Mouse (Mus musculus) hindbrain, embryonic 12.5 days (tissue): ENCODE measurements around the gene Olfr1412. TPM values are rescaled to one million over a fixed set of nuclear protein-coding genes. Genes with fewer than 3 reads are reported as not detected.
A peak's percentile ranks its signal among the peaks of the same experiment; 100 is the strongest.

Source experiments
- ATAC-seq: fragments of 200-750 bp; cut with Nextera tagmentation; 2 replicates; pipeline ENCODE4 v1.8.0; 2017; ENCODE audit warnings: moderate TSS enrichment; ENCODE audit not compliant: low FRiP score
- H3K27ac ChIP-seq: fragments of 300-500 bp; sonication (generic); 2 replicates; pipeline ENCODE4 v1.5.1; 2016; ENCODE audit warnings: mild to moderate bottlenecking
- H3K27me3 ChIP-seq: fragments of 300-500 bp; sonication (generic); 2 replicates; pipeline ENCODE4 v1.6.1; 2016; ENCODE audit warnings: mild to moderate bottlenecking
- H3K36me3 ChIP-seq: fragments of 300-500 bp; sonication (generic); 2 replicates; pipeline ENCODE4 v1.6.1; 2016; ENCODE audit warnings: mild to moderate bottlenecking
- H3K4me1 ChIP-seq: fragments of 300-500 bp; sonication (generic); 2 replicates; pipeline ENCODE4 v1.6.1; 2016
- H3K4me2 ChIP-seq: fragments of 300-500 bp; sonication (generic); replicated peaks from 2 replicates; pipeline ENCODE4 v1.6.1; 2016; ENCODE audit warnings: mild to moderate bottlenecking
- H3K4me3 ChIP-seq: fragments of 300-500 bp; sonication (generic); 2 replicates; pipeline ENCODE4 v1.5.1; 2016; ENCODE audit warnings: mild to moderate bottlenecking
- H3K9ac ChIP-seq: fragments of 300-500 bp; sonication (generic); 2 replicates; pipeline ENCODE4 v1.6.1; 2016; ENCODE audit warnings: mild to moderate bottlenecking, moderate library complexity
- H3K9me3 ChIP-seq: fragments of 300-500 bp; sonication (generic); replicated peaks from 2 replicates; pipeline ENCODE4 v1.6.1; 2016; ENCODE audit warnings: mild to moderate bottlenecking
- WGBS: fragments of 180-500 bp; shearing (Covaris S2); methylation state at CpG from one replicate; pipeline ENCODE4 v1.1.7; 2016; 5-methylcytosine and 5-hydroxymethylcytosine counted together
- polyA plus RNA-seq: library from polyadenylated mRNA; unstranded; fragments of >200 nt; fragmentation: Nextera tagmentation; extraction: Ambion mirVana; gene quantifications from 2 replicates; pipeline ENCODE4 v1.2.1, GENCODE M21; 2016

Olfr1412 gene
- polyA plus RNA-seq, 1 experiment from 2014 or later: not detected

DNA sequence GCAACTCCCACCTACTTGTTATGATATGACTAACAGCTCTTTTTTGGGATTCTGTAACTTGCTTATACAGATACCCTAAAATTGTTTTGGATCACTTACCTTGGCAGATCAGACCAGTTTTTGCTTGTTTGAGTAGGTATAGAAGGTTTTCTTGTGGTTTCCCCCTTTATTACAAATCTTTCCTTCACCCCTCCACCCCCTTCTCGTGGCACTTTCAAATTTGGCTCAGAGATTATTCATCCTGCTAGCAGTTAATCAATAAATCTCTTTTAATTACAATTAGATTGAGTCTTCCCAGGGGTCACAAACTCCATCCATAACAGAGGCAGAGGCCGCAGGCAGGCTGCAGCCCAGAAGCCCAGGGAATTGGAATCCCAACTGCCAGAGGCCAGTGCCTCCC is 31.9 kb downstream of the Olfr1412 start, which contains the start of gene Olfr12:
TSS of gene Olfr12 (plus strand) at position 301 of the 400 bp plus-strand sequence.
- H3K4me3 ChIP-seq: no peak within 1 kb of the TSS
- no peaks in the 10 kb centered on the region for H3K36me3 ChIP-seq
- no peaks in the 10 kb centered on the region for H3K9me3 ChIP-seq
- H3K4me2 ChIP-seq: no peak within 1 kb of the TSS
- H3K9ac ChIP-seq: no peak within 1 kb of the TSS
- 0 out of 2 replicates have a peak, but pooled peaks cover under 1% of the 10 kb centered on the region for H3K27me3 ChIP-seq
- no peak within 1 kb of the TSS for H3K27ac ChIP-seq
- no peak for ATAC-seq
- WGBS: 65% methylated on average over 2 of the region's 2 CpGs
- peaks cover 3% of the 10 kb centered on the region; the same call in 1 of the 2 replicates for H3K4me1 ChIP-seq

DNA sequence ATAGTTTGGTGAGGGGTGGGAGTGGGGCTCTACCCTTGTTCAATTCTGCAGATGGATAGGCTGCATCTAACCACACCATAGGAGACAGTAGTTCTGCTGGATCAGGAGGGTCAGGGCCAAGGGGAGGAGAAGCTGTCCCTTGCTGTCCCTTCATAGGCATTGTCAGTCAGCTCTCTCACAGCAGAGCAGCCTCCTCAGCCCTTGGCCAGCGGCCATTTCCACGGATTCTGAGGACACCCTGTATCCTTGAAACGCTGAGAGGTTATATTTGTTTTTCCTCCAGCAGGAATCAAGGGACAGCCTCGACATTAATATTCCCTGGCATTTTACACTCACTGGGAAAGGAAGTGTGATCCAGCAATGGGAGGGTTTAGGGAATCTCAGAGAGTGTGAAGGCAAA is 32.8 kb downstream of the Olfr1412 start:
- 80% methylated on average over 4 of the region's 4 CpGs for WGBS
- no peaks in the 10 kb centered on the region for H3K36me3 ChIP-seq
- H3K27me3 ChIP-seq: no peaks in the 10 kb centered on the region
- no peak overlapping the region for H3K27ac ChIP-seq
- H3K9me3 ChIP-seq: no peaks in the 10 kb centered on the region
- no peak for ATAC-seq
- H3K4me3 ChIP-seq: no peak overlapping the region
- no peak overlapping the region for H3K9ac ChIP-seq
- peaks cover 2% of the 10 kb centered on the region; the same call in 1 of the 2 replicates for H3K4me1 ChIP-seq
- no peak overlapping the region for H3K4me2 ChIP-seq

DNA sequence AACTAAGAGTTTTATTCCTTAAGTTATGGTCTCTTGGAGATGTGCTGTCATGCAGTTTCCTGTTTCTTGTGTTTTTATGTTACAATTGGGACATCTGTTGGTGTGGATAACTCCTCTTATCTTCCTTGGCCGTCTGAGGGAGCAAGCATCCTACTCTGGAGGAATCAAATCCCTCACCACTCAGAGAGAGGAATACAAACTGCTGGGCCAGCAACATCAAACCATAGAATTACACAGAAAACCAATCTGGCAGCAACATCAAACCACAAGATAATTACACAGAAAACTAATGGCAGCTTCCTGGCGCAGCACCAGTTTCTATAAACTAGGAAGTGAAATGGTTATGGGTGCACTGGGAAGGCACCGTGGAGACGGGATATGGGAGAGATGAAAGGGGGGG is 42.6 kb downstream of the Olfr1412 start:
- H3K9ac ChIP-seq: no peak overlapping the region
- no peaks in the 10 kb centered on the region for H3K9me3 ChIP-seq
- no peaks in the 10 kb centered on the region for H3K36me3 ChIP-seq
- 81% methylated on average over 4 of the region's 4 CpGs for WGBS
- ATAC-seq: no peak
- no peaks in the 10 kb centered on the region for H3K4me1 ChIP-seq
- H3K27me3 ChIP-seq: no peaks in the 10 kb centered on the region; the same call in 1 of the 2 replicates
- no peak overlapping the region for H3K4me3 ChIP-seq
- no peak overlapping the region for H3K4me2 ChIP-seq
- no peak overlapping the region for H3K27ac ChIP-seq

DNA sequence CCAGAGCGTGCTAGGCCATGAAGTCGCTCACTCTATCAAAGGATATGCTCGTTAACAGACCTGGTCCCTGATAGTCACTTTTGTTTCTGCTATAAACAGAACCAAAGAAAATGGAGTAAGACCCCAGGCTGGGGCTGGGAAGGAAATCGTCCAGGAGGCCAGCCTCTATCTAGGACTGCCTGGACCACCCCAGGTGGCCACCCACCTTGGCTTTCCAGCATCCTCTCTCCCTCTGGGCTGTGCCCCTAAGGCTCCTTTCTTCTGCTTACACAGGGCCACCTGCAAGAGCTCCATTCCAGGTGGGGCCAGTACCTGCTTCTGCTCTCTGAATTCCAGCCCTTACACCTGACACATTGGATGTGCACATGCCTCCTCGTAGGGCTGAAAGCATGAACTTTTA is 46.6 kb downstream of the Olfr1412 start:
- Histone ChIP-seq H3K36me3 (peaks cover 16% of the 10 kb centered on the region), H3K27me3 (no peaks in the 10 kb centered on the region; the same call in 1 of the 2 replicates), H3K9ac (no peak overlapping the region), H3K4me1 (peaks cover 11% of the 10 kb centered on the region), H3K9me3 (no peaks in the 10 kb centered on the region), H3K27ac (no peak overlapping the region), H3K4me2 (no peak overlapping the region), H3K4me3 (no peak overlapping the region)
- WGBS: 86% methylated on average over 5 of the region's 5 CpGs
- no peak for ATAC-seq

DNA sequence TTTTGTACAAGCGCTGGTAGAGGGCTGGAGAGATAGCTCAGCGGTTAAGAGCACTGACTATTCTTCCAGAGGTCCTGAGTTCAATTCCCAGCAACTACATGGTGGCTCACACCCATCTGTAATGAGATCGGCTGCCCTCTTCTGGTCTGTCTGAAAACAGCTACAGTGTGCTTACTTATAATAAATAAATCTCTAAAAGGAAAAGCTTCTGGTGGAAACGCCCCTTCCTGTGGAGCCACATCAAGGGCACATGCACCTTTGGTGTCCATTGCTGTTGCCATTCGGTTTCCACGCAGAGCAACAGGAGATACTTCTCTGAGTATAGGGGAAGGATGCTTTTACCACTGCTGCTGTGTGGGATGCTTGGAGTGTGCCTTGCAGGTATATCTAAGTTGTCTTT is 47.4 kb downstream of the Olfr1412 start:
- Histone ChIP-seq H3K9me3 (no peaks in the 10 kb centered on the region), H3K27ac (no peak overlapping the region), H3K27me3 (no peaks in the 10 kb centered on the region; the same call in 1 of the 2 replicates), H3K9ac (no peak overlapping the region), H3K4me1 (peaks cover 11% of the 10 kb centered on the region), H3K36me3 (peaks cover 23% of the 10 kb centered on the region), H3K4me3 (no peak overlapping the region), H3K4me2 (no peak overlapping the region)
- WGBS: 69% methylated on average over 6 of the region's 6 CpGs
- ATAC-seq: no peak

DNA sequence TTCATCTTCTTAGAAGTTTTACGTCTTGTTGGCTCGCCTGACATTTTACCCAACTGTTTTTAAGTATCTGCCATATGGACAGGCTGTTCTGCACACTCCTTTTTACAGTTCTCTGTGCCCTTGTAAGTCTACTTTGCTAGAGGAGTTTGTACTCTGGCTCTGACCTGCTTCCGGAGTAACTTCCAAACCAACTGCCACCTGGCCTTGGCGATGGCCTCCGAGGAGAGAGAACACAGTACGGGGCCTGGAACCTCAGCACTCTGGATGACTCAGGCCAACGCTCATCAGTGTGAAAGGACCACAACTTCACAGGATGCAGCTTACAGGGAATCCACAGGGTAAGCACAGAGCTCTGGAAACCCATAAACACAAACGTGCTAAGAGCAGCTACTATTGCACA is 48.1 kb downstream of the Olfr1412 start:
- WGBS: 88% methylated on average over 8 of the region's 8 CpGs
- Histone ChIP-seq H3K4me1 (peaks cover 11% of the 10 kb centered on the region), H3K9ac (no peak overlapping the region), H3K27me3 (no peaks in the 10 kb centered on the region; the same call in 1 of the 2 replicates), H3K4me2 (no peak overlapping the region), H3K36me3 (peaks cover 31% of the 10 kb centered on the region), H3K4me3 (no peak overlapping the region), H3K27ac (no peak overlapping the region), H3K9me3 (no peaks in the 10 kb centered on the region)
- no peak for ATAC-seq

DNA sequence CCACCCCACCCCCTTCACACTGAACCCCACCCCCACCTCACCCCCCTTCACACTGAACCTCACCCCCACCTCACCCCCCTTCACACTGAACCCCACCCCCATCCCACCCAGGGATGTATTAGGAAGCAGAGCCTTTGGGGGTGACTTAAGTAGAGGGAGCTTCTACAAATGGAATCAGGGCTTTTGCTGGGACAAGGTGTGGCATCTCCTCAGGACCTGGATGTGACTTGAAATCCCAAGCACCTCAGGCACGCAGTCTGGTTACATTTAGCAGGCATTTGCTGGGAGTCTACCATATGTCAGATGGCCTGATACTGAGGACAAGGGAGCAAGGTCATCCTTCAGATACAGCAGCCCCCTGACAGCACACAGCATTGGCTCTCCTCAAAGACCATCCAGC is 49.0 kb downstream of the Olfr1412 start:
- Histone ChIP-seq H3K4me1 (peaks cover 11% of the 10 kb centered on the region), H3K4me2 (no peak overlapping the region), H3K27ac (peak overlapping the region; percentile 64; the same call in 1 of the 2 replicates), H3K27me3 (no peaks in the 10 kb centered on the region; the same call in 1 of the 2 replicates), H3K9ac (no peak overlapping the region), H3K4me3 (no peak overlapping the region), H3K9me3 (no peaks in the 10 kb centered on the region), H3K36me3 (peaks cover 36% of the 10 kb centered on the region)
- WGBS: 74% methylated on average over 1 of the region's 1 CpGs
- ATAC-seq: no peak

DNA sequence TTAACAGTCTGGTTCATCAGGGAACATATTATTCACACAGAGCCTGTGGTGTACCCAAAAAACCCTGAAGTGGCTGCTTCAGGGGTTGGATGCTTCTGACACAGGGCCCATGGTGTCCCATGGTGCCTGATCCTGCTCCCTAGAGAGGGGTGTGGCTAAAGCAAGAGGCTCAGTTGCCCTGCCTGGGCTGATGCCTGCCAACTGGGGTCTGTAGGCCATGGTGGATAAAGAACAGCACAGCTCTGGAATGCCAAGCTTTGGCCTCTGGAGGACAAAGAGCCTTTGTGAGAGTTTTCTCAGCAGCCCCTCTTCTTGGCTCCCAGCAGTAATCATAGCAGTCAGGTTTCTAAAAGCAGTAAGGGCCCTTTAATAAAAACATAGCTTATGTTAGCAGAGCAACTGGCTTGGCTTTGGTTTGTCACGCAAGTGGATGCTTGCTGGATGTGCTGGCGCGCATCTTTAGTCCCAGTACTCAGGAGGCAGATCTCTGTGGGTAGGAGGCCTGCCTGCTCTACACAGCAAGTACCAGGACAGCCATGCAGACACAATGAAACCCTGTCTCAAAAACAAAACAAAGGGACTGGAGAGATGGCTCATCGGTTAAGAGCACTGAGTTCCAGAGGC is 49.5 kb downstream of the Olfr1412 start:
- whole genome bisulfite sequencing: 62% methylated on average over 4 of the region's 4 CpGs
- Histone ChIP-seq H3K9me3 (no peaks in the 10 kb centered on the region), H3K4me1 (peaks cover 15% of the 10 kb centered on the region), H3K27ac (peak overlapping the region; percentile 64), H3K9ac (no peak overlapping the region), H3K27me3 (no peaks in the 10 kb centered on the region), H3K4me2 (no peak overlapping the region), H3K36me3 (peaks cover 36% of the 10 kb centered on the region), H3K4me3 (no peak overlapping the region)
- peak; percentile 78 for ATAC-seq

DNA sequence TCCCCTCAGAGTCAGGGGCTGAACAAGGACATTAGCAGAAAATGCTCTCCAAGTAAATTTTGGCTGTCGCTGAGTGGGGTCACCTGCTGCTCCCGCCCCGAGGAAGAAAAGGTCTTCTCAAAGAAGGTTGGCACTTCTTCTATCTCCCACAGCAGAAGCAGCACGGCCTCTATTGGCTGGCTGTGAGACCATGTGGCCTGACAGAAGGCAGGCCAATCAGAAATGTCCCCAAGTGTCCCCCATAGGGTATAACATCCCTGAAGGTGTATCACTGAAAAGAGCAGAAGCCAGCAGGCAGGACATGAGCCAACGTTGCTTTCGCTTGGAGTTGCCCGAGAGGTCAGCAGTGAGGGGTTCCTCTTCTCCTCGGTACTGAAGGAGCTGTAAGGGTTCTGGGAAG is 50.4 kb downstream of the Olfr1412 start:
- H3K27me3 ChIP-seq: no peaks in the 10 kb centered on the region
- peaks cover 24% of the 10 kb centered on the region for H3K4me1 ChIP-seq
- WGBS: 84% methylated on average over 8 of the region's 8 CpGs
- H3K36me3 ChIP-seq: peaks cover 36% of the 10 kb centered on the region
- H3K9ac ChIP-seq: no peak overlapping the region
- H3K9me3 ChIP-seq: no peaks in the 10 kb centered on the region
- no peak for ATAC-seq
- no peak overlapping the region for H3K4me3 ChIP-seq
- H3K27ac ChIP-seq: 0 out of 2 replicates have a peak overlapping the region, but pooled peaks have one; percentile 4
- H3K4me2 ChIP-seq: no peak overlapping the region

DNA sequence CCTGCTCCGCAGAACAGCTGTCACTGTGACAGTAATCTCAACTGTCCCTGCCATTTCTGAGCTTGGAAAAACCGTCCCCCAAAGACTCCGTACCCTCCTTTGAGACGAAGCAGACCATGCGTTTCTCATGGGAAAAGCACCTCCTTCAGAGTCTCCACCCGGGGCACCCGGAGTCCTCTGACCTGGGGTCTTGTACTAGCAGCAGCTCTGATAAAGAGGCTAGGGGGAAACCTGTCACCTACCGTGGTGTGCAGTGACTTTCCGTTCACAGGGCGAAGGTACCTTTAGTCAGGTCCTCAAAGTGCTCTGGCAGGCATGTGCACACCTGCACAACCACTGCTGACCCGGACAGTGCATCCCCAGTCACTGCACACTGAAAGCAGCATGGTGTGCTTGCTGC is 51.1 kb downstream of the Olfr1412 start:
- H3K4me3 ChIP-seq: no peak overlapping the region
- H3K27me3 ChIP-seq: no peaks in the 10 kb centered on the region
- 94% methylated on average over 11 of the region's 11 CpGs for WGBS
- H3K9me3 ChIP-seq: no peaks in the 10 kb centered on the region
- peaks cover 26% of the 10 kb centered on the region for H3K4me1 ChIP-seq
- no peak for ATAC-seq
- no peak overlapping the region for H3K4me2 ChIP-seq
- H3K27ac ChIP-seq: no peak overlapping the region
- H3K9ac ChIP-seq: no peak overlapping the region
- H3K36me3 ChIP-seq: peaks cover 36% of the 10 kb centered on the region

DNA sequence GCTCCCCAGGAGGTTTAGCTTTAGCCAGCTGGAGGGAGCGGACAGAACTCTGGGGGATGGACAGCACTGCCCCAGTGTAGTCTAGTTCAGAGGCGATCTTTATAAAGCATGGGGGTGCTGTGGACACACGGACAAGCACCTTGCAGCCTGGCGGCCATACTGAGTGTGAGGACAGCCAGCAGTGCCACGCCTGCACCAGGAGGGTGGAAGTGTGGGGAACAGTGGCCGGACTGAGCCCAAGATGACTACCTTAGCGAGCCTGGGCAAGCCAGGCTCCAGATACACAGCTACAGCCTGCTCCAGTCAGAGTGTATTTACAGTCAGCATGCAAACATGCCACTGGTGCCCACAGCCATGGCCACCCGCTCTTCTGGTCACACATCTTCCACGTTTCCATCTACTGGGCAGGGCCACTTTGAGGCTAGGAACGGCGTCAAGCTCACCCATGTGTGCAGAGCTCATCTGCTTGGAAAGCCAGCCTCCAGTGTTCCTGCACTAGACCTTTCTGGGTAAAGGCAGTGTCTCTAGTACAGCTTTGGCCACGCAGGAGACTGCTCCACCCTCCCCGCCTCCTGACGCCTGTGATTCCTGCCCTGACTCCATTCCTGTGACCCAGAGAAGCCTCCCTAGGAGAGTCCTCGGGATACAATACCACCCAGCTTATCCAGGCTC is 52.1 kb downstream of the Olfr1412 start:
- Histone ChIP-seq H3K27ac (no peak overlapping the region), H3K4me3 (no peak overlapping the region), H3K9ac (no peak overlapping the region), H3K36me3 (peaks cover 36% of the 10 kb centered on the region), H3K9me3 (no peaks in the 10 kb centered on the region), H3K4me1 (peaks cover 32% of the 10 kb centered on the region), H3K4me2 (no peak overlapping the region), H3K27me3 (no peaks in the 10 kb centered on the region)
- 90% methylated on average over 15 of the region's 15 CpGs for WGBS
- ATAC-seq: no peak

DNA sequence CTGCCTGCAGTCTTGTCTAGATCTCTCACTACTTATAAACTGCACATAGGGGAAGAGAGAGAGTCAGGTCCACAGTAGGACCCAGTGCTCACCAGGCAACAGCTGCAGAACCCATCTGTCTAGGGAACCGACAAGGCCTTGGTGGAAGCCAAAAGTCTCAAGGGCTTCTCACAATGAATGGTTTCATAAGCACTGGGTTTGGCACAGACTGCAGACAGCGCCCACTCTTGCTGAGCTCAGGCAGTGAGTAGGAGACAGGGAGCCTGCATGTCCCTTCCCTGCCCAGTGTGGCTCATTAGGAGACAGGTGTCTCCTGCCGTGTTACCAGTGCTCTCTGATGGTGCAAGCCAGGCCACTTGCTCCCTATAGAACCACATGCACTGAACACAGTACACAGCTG is 52.6 kb downstream of the Olfr1412 start:
- Histone ChIP-seq H3K4me1 (peaks cover 33% of the 10 kb centered on the region), H3K4me2 (no peak overlapping the region), H3K27ac (0 out of 2 replicates have a peak overlapping the region, but pooled peaks have one; percentile 12), H3K27me3 (no peaks in the 10 kb centered on the region), H3K9me3 (no peaks in the 10 kb centered on the region), H3K36me3 (peaks cover 36% of the 10 kb centered on the region), H3K4me3 (no peak overlapping the region), H3K9ac (no peak overlapping the region)
- WGBS: 96% methylated on average over 3 of the region's 3 CpGs
- no peak for ATAC-seq

DNA sequence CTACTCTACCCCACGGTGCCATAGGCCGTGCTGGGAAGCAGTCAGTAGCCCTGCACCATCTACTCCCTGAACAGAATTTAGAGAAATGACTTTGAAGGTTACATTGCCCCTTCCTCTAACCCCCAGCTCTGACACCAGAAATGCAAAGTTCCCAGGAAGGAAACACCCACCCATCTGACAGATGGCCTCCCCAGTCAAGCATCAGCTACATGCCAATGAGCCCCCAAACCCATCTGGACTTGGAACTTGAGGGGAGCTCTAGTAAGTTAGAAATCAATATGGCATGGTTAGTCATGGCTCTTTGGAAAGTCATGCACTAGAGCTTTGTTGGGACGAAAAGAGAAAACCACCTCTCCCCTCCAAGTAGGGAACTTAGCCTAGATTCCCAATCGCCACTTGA is 53.2 kb downstream of the Olfr1412 start:
- H3K4me1 ChIP-seq: peaks cover 33% of the 10 kb centered on the region
- peaks cover 36% of the 10 kb centered on the region for H3K36me3 ChIP-seq
- no peak overlapping the region for H3K27ac ChIP-seq
- no peak overlapping the region for H3K4me2 ChIP-seq
- H3K4me3 ChIP-seq: no peak overlapping the region
- H3K27me3 ChIP-seq: no peaks in the 10 kb centered on the region
- ATAC-seq: no peak
- no peaks in the 10 kb centered on the region for H3K9me3 ChIP-seq
- WGBS: 95% methylated on average over 4 of the region's 4 CpGs
- no peak overlapping the region for H3K9ac ChIP-seq
